Mouse (Mus musculus) E14TG2a.4 (cell line): ENCODE measurements at regions not wholly inside any gene's neighbourhood (a gene's known extent, or its start where the extent isn't known, plus 50 kb on each side); places are given as distances from the start of the nearest gene placed in this dataset.

ENCODE experiments used
- H3K27me3 ChIP-seq: 2 replicates; pipeline ENCODE4 v1.6.1; 2014; ENCODE audit warnings: low read length, control low read depth; ENCODE audit not compliant: insufficient read depth
- H3K36me3 ChIP-seq: 2 replicates; pipeline ENCODE4 v1.6.1; 2014; ENCODE audit warnings: low read length, control low read depth; ENCODE audit not compliant: insufficient read depth
- H3K4me1 ChIP-seq: replicated peaks from 2 replicates; pipeline ENCODE4 v1.6.1; 2014; ENCODE audit warnings: low read depth, low read length, control low read depth
- H3K4me3 ChIP-seq: replicated peaks from 2 replicates; pipeline ENCODE4 v1.5.1; 2014; ENCODE audit warnings: mild to moderate bottlenecking, low read length
- H3K9me3 ChIP-seq: 2 replicates; pipeline ENCODE4 v1.6.1; 2014; ENCODE audit warnings: low read length, control low read depth
- CTCF ChIP-seq: conservative IDR thresholded peaks from 2 replicates; pipeline ENCODE4 v1.5.1; 2014; ENCODE audit warnings: low read length
- NANOG ChIP-seq: IDR thresholded peaks from 2 replicates; pipeline ENCODE4 v1.6.1; 2014; ENCODE audit warnings: borderline replicate concordance, low read length, mixed read lengths
- POU5F1 ChIP-seq: IDR thresholded peaks from 2 replicates; pipeline ENCODE4 v1.6.1; 2014; ENCODE audit warnings: low read length, borderline replicate concordance

DNA sequence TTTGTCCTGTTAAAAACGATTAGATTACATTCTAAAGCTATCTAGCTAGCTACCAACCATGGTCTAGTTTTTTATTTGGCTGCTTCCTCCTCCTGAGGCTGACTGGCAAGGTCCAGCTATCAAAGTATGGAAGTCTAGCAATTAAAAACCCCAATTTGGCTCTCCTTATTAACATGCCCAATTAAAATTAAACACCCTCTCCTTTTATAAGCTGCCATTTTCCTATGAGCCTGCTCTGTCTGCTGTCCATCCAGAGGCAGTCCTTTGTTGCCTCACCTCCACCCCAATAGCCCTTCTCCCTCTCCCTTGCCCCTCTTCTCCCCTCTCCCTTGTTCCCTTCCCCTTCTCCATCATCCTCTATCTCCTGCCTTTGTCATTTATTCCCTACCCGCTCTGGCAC, 169.7 kb downstream of the Gja1 start:
- TF ChIP-seq NANOG: no peak
- no peak for TF ChIP-seq POU5F1
- TF ChIP-seq CTCF: no peak
- no peaks in the 10 kb centered on the region for H3K27me3 ChIP-seq
- H3K9me3 ChIP-seq: no peaks in the 10 kb centered on the region
- H3K4me3 ChIP-seq: no peak overlapping the region
- no peaks in the 10 kb centered on the region for H3K4me1 ChIP-seq
- no peaks in the 10 kb centered on the region for H3K36me3 ChIP-seq

DNA sequence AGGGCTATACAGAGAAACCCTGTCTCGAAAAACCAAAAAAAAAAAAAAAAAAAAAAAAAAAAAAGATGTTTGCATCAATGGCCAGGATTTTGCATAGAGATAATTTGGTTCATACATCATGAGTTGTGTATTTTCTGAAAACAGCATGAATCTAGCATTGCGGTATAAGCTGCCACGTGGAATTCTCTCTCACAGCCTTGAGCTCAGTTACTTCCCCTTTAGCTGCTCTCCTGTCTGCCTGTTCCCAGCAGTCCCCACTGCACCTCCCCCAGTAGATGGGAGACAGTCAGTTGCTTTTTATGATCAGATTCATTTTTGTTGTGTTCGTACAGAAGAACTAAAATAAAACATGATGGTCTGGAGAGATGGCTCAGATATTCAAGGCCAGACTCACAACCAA, 170.7 kb downstream of the Gja1 start:
- Histone ChIP-seq H3K4me3 (no peak overlapping the region), H3K4me1 (no peaks in the 10 kb centered on the region), H3K9me3 (no peaks in the 10 kb centered on the region), H3K36me3 (no peaks in the 10 kb centered on the region), H3K27me3 (no peaks in the 10 kb centered on the region)
- no peak for TF ChIP-seq CTCF
- TF ChIP-seq POU5F1: no peak
- TF ChIP-seq NANOG: no peak

DNA sequence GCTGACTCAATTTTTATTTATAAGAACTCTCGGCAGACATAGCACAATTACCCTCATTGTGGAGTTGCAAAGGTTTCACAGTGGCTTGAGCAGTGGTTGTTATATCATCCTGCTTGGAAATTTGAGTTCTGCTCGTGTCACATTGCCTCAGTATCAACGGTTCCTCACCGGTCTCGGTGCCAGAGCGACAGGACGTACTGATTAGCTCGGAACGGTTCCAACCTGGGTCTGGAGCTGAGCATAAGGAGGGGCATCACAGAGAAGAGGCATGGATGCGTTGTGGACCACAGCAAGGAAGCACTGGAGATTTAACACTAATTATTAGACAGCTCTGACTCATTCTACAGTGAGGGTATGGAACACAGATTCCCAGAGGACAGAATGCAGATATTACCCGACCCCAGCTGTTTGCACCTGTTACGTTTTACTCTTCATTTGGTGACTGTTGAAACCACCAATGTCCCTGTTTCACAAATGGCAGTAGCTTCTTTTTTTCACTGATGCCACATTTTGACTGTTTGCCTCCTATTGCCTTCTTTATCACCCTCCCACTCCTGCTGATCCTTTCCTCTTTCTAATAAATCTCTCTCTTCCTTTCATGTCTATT, 189.8 kb downstream of the Gja1 start:
- H3K27me3 ChIP-seq: no peaks in the 10 kb centered on the region
- H3K36me3 ChIP-seq: no peaks in the 10 kb centered on the region
- no peak overlapping the region for H3K4me3 ChIP-seq
- TF ChIP-seq CTCF: no peak
- no peak for TF ChIP-seq POU5F1
- no peaks in the 10 kb centered on the region for H3K9me3 ChIP-seq
- H3K4me1 ChIP-seq: no peaks in the 10 kb centered on the region

DNA sequence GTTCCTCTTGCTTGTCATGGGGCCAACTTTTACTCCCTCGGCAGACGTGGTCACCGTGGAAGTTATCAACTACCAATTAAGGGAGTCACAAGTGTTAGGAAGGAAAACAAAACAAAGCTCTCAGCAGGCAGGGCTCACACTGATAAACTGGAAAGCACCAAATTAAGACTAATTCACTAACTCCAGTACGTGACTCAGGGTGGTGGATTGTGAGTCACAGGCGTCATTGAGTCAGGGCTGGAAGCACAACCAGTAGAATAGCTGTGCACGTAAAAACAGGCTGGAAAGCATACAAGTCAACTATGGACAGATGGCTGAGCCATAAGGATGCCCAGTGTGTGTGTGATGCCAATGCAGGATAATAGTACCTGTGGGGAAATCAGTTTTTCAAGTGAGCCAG, 204.9 kb downstream of the Gja1 start:
- Histone ChIP-seq H3K36me3 (no peaks in the 10 kb centered on the region), H3K27me3 (no peaks in the 10 kb centered on the region), H3K9me3 (no peaks in the 10 kb centered on the region), H3K4me1 (no peaks in the 10 kb centered on the region), H3K4me3 (no peak overlapping the region)
- TF ChIP-seq NANOG: no peak
- TF ChIP-seq CTCF: no peak
- TF ChIP-seq POU5F1: no peak

DNA sequence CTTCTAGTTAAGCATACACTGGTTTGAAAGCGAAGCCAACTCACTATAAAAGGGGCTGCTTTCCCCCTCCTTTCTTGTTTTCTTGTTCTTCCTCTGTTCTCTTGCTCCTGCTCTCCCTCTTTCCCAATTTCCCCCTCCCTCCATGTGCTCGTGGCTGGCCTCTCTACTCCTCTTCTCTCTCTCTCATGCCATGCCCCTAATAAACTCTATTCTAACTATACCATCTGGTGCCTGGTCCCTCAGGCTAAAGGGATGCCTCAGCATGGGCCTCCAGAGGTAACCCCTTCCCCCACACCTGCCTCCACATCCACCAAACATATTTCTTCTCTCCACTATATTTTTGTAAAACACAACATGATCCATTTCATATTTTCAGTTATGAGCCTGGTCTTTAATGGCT, 210.1 kb downstream of the Gja1 start:
- Histone ChIP-seq H3K27me3 (no peaks in the 10 kb centered on the region), H3K9me3 (no peaks in the 10 kb centered on the region), H3K36me3 (no peaks in the 10 kb centered on the region), H3K4me1 (no peaks in the 10 kb centered on the region), H3K4me3 (no peak overlapping the region)
- TF ChIP-seq POU5F1: no peak
- no peak for TF ChIP-seq NANOG
- TF ChIP-seq CTCF: no peak

DNA sequence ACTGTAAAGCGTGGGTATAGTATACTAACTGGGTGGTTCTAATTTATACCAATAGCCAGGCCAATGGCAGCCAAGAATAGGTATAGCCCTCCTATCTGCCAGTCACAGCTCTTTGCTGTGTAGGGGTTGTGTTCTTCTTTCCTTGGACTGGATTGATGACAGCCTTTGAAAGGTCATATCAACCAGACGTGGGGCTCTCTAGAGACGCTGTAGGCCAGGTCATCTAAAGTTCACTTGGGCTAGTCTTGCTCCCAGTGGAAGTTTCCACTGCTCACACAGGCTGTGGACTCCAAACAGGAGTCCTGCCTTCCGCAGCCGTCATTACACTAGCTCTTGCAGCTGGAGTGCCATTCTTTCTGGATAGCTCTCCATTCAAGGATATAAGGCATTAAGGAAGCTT, 220.3 kb downstream of the Gja1 start:
- no peak overlapping the region for H3K4me3 ChIP-seq
- no peak for TF ChIP-seq POU5F1
- TF ChIP-seq CTCF: no peak
- no peak for TF ChIP-seq NANOG

DNA sequence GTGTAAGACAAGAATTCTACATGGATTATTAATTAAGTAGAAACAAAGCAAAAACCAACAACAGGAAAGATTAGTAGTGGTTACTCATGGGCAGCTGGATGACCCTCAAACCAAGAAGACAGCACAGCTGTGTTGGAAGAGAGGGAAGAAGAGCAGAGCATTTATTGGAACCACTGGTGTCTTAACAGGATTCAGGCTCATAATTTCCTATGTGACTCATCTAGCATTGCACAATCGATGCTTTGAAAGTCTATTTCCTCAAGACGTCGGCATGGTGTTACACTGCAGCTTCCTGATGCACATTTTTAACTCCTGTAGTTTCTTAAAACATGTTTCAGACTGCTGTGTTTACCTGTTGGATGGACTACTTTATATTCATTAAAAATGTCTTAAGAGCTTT, 221.1 kb downstream of the Gja1 start:
- no peak for TF ChIP-seq CTCF
- TF ChIP-seq NANOG: no peak
- TF ChIP-seq POU5F1: no peak
- no peaks in the 10 kb centered on the region for H3K9me3 ChIP-seq
- no peak overlapping the region for H3K4me3 ChIP-seq
- H3K36me3 ChIP-seq: no peaks in the 10 kb centered on the region
- no peaks in the 10 kb centered on the region for H3K4me1 ChIP-seq
- H3K27me3 ChIP-seq: no peaks in the 10 kb centered on the region

More for the DNA sequence above, 220.3 kb downstream of the Gja1 start:
- H3K9me3 ChIP-seq: no peaks in the 10 kb centered on the region
- H3K36me3 ChIP-seq: no peaks in the 10 kb centered on the region
- H3K4me1 ChIP-seq: no peaks in the 10 kb centered on the region
- no peaks in the 10 kb centered on the region for H3K27me3 ChIP-seq

DNA sequence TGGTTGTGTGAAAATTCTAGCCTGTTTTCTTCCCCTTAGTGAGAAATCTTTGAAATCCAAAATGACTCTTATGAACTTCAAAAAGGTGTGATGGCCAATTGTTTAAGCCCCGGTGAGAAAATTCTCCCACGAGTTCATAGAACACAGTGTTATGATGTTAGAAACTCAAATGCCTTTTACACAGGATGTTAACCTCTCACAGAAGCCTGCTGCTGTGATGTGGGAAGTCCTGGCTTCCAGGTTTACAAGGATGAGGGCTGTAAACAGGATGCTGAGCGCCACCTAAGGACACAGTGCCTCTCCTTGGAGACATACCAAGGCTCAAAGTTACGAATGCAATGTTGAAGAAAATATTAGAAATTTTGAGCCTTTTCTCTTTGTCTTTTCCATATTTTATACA, 222.8 kb downstream of the Gja1 start:
- H3K4me3 ChIP-seq: no peak overlapping the region
- no peak for TF ChIP-seq POU5F1
- no peak for TF ChIP-seq CTCF
- TF ChIP-seq NANOG: no peak
- H3K27me3 ChIP-seq: no peaks in the 10 kb centered on the region
- no peaks in the 10 kb centered on the region for H3K9me3 ChIP-seq
- H3K4me1 ChIP-seq: no peaks in the 10 kb centered on the region
- no peaks in the 10 kb centered on the region for H3K36me3 ChIP-seq

DNA sequence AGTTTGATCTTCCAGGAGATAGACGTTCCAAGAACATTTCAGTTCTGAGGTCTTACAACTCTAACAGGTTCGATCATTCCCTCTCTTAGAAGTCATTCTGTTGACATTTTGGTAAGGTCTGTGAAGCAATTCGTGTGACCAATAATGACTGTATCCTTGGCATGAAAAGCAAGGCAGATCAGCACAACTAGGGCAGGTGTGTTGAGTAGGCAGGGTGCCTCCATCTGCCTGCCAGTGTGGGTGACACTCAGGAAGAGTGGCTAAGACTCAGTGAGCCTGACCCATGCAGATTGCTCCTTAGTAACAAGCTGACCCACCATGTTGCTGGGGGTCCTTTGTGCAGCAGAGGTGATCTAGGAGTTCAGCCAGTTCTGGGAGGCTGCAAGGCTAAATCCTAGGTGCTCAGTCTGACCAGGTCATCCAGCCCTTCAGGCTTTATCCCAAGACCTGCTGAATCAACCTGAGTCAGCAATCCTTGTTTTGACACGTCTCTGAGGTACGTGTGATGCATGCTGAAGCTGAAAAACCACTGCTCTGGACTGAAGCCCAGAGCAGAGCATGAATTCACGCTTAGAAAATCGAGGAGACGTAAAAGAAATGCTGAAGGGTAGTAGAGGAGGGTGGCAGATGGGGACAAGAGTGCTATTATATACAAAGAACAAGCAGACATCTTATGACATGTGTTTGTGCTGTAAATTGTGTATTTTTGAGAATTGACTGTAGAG, 234.6 kb downstream of the Gja1 start:
- H3K27me3 ChIP-seq: no peaks in the 10 kb centered on the region
- no peaks in the 10 kb centered on the region for H3K4me1 ChIP-seq
- TF ChIP-seq CTCF: no peak
- TF ChIP-seq POU5F1: no peak
- TF ChIP-seq NANOG: no peak
- H3K9me3 ChIP-seq: peaks cover 3% of the 10 kb centered on the region; the same call in 1 of the 2 replicates
- H3K4me3 ChIP-seq: no peak overlapping the region
- no peaks in the 10 kb centered on the region for H3K36me3 ChIP-seq
